Mouse (Mus musculus) heart, embryonic 16.5 days (tissue): ENCODE measurements at regions not wholly inside any gene's neighbourhood (a gene's known extent, or its start where the extent isn't known, plus 50 kb on each side); places are given as distances from the start of the nearest gene placed in this dataset.
"Not testable (repeated sequence)": the region's sequence is repeated elsewhere in the genome, so short reads cannot be mapped to it uniquely, and the experiment has no call there.

Source experiments
- ATAC-seq: fragments of 200-750 bp; cut with Nextera tagmentation; replicated peaks from 2 replicates; pipeline ENCODE4 v1.8.0; 2017; ENCODE audit warnings: moderate number of reproducible peaks; ENCODE audit not compliant: insufficient read depth, low FRiP score; ENCODE audit errors: extremely low read depth
- H3K27ac ChIP-seq: fragments of 300-500 bp; sonication (generic); 2 replicates; pipeline ENCODE4 v1.5.1; 2014; ENCODE audit warnings: mild to moderate bottlenecking, low read length, control low read depth, moderate library complexity
- H3K27me3 ChIP-seq: fragments of 300-500 bp; sonication (generic); 2 replicates; pipeline ENCODE4 v1.6.1; 2014; ENCODE audit warnings: low read length, mixed read lengths; ENCODE audit not compliant: control insufficient read depth, insufficient read depth
- H3K36me3 ChIP-seq: fragments of 300-500 bp; sonication (generic); 2 replicates; pipeline ENCODE4 v1.6.1; 2014; ENCODE audit not compliant: control insufficient read depth, insufficient read depth
- H3K4me1 ChIP-seq: fragments of 300-500 bp; sonication (generic); 2 replicates; pipeline ENCODE4 v1.6.1; 2014; ENCODE audit warnings: low read length, mixed read lengths; ENCODE audit not compliant: control insufficient read depth, insufficient read depth
- H3K4me2 ChIP-seq: fragments of 300-500 bp; sonication (generic); 2 replicates; pipeline ENCODE4 v1.6.1; 2014; ENCODE audit warnings: low read depth, mild to moderate bottlenecking, control low read depth, low read length
- H3K4me3 ChIP-seq: fragments of 300-500 bp; sonication (generic); 2 replicates; pipeline ENCODE4 v1.5.1; 2014; ENCODE audit warnings: mild to moderate bottlenecking, control low read depth, low read length
- H3K9ac ChIP-seq: fragments of 300-500 bp; sonication (generic); 2 replicates; pipeline ENCODE4 v1.6.1; 2014; ENCODE audit warnings: low read length, control low read depth
- H3K9me3 ChIP-seq: fragments of 300-500 bp; sonication (generic); replicated peaks from 2 replicates; pipeline ENCODE4 v1.6.1; 2016; ENCODE audit warnings: low read length; ENCODE audit not compliant: control insufficient read depth
- WGBS: fragments of 180-500 bp; shearing (Covaris S2); extraction: QIAGEN DNeasy Blood & Tissue Kit; methylation state at CpG from one replicate; pipeline ENCODE4 v1.1.7; 2014; 5-methylcytosine and 5-hydroxymethylcytosine counted together

DNA sequence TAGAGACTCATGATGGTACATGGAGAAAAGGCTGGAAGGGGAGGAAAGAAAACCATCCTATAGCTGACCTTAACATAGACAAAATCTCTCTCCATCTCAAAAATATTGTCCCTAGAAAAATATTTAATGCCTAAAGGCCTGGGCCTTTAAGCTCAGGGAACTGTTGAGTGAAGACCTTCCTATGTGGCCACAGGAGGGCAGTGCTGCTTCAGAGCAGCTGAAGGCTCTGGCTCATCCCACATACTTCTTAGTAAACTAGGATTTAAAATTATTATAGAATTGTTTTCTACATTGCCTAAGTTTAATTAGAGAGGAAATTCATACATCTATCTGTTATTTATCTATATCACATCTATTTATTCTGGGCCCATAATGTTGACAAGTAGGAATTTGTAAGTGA lies 706.5 kb downstream of the Dad1 start:
- not testable (repeated sequence) for H3K27me3 ChIP-seq, H3K4me1 ChIP-seq, H3K9ac ChIP-seq

DNA sequence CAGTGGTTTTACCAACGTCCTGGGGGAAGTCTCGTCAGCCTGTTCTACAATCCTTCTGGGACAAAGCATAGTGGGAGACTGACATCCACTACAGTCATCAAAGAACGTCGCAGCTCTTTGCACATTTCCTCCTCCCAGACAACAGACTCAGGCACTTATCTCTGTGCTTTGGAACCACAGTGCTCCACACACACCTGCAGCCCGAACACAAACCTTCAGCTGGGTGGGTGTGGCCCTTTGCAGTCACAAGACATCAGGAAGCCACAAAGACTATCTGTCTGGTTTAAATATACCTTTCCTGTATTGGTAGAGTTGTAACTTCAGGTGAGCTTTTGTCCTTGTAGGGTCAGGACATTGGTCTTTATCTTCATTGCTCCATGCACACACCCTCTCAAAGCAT lies 708.6 kb downstream of the Dad1 start:
- WGBS = 43% methylated on average over 5 of the region's 5 CpGs
- Histone ChIP-seq H3K27me3 (no peaks in the 10 kb centered on the region), H3K9ac (no peak overlapping the region), H3K27ac (no peak overlapping the region), H3K4me3 (no peak overlapping the region), H3K4me1 (no peaks in the 10 kb centered on the region), H3K4me2 (no peak overlapping the region), H3K36me3 (no peaks in the 10 kb centered on the region), H3K9me3 (no peaks in the 10 kb centered on the region)
- ATAC-seq = no peak

More for the DNA sequence above, 706.5 kb downstream of the Dad1 start:
- H3K4me3 ChIP-seq, H3K36me3 ChIP-seq, ATAC-seq, H3K9me3 ChIP-seq, H3K4me2 ChIP-seq, H3K27ac ChIP-seq: not testable (repeated sequence)

DNA sequence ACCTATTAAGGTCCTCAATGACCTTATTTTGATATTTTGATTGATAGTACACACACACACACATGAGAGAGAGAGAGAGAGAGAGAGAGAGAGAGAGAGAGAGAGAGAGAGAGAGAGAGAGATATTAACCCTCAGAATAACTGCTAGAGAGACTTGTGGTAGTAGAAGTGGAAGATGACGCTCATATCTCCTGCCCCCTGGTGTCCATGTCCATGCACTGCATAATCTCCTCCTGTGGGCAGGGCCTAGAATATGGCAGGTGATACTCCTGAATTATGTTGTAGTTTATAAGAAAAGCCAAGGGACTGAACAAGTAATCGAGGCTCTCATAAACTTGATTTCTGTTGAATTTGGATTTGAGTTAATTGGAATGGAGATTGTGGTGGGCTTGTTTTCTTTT lies 712.3 kb downstream of the Dad1 start:
- H3K9ac ChIP-seq, H3K27ac ChIP-seq, ATAC-seq, H3K4me2 ChIP-seq, H3K27me3 ChIP-seq, H3K9me3 ChIP-seq, H3K36me3 ChIP-seq, H3K4me1 ChIP-seq, H3K4me3 ChIP-seq: not testable (repeated sequence)
- WGBS = 42% methylated on average over 2 of the region's 2 CpGs

DNA sequence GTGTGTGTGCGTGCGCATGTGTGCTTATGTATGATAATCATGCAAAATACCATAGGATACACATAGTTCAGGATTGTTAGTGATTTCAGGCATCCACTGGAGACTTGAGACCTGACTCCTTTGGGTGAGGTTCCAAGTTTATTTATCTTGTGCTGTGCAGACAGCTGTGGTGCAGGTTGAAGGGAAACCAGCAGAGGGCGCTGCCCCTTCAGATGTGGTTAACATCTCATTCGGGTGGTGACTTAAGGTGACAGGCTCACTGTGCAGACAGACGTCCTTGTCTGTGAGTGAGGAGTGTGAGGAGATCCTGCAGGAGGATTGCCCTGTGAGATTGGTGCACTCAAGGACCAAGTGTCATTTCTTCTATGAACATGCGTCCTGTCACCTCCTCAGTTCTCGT lies 716.0 kb downstream of the Dad1 start:
- H3K27ac ChIP-seq, H3K27me3 ChIP-seq, H3K9ac ChIP-seq, ATAC-seq, H3K4me3 ChIP-seq, H3K4me2 ChIP-seq, H3K36me3 ChIP-seq, H3K4me1 ChIP-seq, H3K9me3 ChIP-seq: not testable (repeated sequence)
- 46% methylated on average over 7 of the region's 7 CpGs for WGBS

DNA sequence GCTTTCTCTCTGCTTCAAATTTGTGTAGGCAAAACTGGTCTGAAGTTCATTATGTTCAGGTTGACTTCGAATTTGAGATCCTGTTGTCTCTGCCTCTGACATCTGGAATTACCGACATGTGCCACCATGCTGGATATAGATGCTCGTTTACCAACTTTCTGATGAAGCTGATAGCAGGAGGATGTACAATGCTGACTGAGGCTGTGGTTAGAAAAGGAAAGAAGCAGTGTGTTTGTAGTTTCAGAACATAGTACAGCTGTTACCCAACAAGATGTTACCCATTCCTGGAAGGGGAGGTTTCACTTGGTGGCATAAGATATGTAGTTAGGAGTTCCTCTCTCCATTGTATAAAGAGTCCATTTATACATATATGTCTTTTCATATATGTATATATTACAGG lies 730.5 kb downstream of the Dad1 start:
- no CpG with 5 or more reads among the region's 3 CpGs for WGBS
- H3K4me3 ChIP-seq, H3K27ac ChIP-seq, H3K9ac ChIP-seq, H3K4me2 ChIP-seq, H3K27me3 ChIP-seq, H3K9me3 ChIP-seq, H3K4me1 ChIP-seq, H3K36me3 ChIP-seq, ATAC-seq: not testable (repeated sequence)

DNA sequence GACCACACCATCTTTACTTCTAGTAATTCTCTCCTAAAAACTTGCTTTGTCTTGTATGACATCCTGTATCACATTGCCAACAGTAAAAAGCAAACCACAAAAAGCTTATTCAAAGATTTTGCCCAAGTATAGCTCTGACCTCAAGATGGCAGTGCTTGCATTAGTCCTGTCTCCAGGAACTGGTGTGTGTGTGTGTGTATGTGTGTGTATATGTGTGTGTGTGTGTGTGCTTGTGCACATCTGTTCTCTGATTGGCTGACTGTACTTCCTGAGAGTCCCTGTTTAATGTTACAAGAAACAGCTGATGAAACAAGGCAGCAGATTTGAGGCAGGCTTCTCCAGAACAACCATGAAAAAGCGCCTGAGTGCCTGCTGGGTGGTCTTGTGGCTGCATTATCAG lies 735.0 kb downstream of the Dad1 start:
- H3K4me2 ChIP-seq, H3K9ac ChIP-seq, ATAC-seq, H3K27me3 ChIP-seq, H3K4me3 ChIP-seq, H3K9me3 ChIP-seq, H3K36me3 ChIP-seq, H3K4me1 ChIP-seq, H3K27ac ChIP-seq: not testable (repeated sequence)
- no CpG with 5 or more reads among the region's 1 CpGs for WGBS

DNA sequence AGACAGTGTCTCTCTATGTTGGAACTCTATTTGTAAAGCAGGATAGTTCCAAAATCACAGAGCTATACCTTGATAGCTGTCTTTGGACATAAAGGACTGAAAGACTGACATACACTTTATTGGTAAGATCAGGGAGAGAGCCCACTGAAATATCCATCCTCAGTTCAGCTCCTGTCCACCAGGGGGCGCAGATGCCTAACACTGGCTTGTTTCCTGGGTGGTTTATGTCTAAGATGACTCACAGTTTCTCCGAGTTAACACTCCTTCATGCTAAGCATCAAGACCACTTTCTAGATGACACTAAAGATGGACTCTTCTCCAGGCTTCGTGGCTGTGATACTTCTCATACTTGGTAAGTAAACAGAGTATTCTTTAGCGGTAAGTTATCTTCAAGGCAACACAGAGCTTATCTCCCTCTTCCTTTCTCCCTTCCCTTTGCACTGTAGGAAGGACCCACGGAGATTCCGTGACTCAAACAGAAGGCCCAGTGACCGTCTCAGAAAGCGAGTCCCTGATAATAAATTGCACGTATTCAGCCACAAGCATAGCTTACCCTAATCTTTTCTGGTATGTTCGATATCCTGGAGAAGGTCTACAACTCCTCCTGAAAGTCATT lies 737.2 kb downstream of the Dad1 start:
- H3K36me3 ChIP-seq, H3K4me2 ChIP-seq, ATAC-seq, H3K27me3 ChIP-seq, H3K4me1 ChIP-seq, H3K9me3 ChIP-seq, H3K4me3 ChIP-seq, H3K27ac ChIP-seq, H3K9ac ChIP-seq: not testable (repeated sequence)
- no CpG with 5 or more reads among the region's 10 CpGs for WGBS

DNA sequence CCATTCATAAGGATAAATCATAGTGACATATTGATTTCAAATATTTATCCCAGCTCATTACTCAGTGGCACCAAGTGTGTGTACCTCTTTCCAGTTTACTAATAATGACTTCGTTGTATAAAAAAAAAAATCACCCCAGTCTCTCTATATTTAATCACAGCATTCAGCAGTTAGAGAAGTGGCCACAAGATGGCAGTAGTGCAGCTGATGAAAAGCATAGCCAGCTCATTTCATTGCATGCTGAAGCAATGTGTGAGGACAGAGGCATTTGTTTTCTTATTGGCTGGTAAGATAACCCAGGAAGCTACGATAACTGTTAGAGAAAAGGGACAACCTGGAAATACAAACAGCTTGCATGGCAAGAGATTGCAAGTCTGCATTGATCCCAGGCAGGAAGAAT lies 748.5 kb downstream of the Dad1 start:
- H3K4me2 ChIP-seq, H3K36me3 ChIP-seq, H3K4me3 ChIP-seq, H3K27me3 ChIP-seq, H3K9me3 ChIP-seq, H3K9ac ChIP-seq, H3K4me1 ChIP-seq, ATAC-seq, H3K27ac ChIP-seq: not testable (repeated sequence)
- 26% methylated on average over 1 of the region's 2 CpGs for WGBS

DNA sequence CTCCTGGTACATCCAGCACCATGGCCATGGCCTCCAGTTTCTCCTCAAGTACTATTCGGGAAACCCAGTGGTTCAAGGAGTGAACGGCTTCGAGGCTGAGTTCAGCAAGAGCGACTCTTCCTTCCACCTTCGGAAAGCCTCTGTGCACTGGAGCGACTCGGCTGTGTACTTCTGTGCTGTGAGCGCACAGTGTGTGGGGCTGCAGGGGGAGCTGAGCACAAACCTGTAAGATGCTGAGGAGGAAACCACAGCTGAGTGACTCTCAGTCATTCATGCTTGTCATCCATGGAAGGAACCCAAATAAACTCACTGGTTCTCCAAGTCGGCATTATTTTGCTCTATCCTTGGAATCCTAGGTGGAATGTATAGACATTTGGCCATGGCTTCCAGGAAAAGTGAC lies 765.5 kb downstream of the Dad1 start:
- H3K4me3 ChIP-seq, H3K9ac ChIP-seq, H3K4me2 ChIP-seq, H3K36me3 ChIP-seq, H3K27me3 ChIP-seq, H3K27ac ChIP-seq, H3K4me1 ChIP-seq, H3K9me3 ChIP-seq, ATAC-seq: not testable (repeated sequence)
- 90% methylated on average over 5 of the region's 9 CpGs for WGBS

DNA sequence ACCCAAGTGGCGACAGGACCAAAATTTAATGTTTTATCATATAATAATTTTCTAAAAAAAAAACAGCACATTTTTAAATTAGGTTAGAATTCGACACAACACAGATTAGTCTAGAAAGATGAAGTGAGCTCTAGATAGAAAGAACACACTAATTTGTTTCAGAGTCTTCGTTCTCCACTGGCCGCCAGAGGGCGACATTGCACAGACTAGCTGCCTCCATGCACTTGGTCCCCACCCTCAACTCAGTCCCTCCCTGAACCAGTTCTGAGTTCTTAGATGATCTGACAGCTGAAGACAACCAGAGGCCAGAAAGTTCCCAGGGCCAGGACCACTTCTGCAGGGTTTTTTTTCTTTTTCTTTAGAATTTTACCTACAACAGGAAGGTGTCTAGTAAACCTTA lies 766.3 kb downstream of the Dad1 start:
- not testable (repeated sequence) for ATAC-seq
- WGBS = 28% methylated on average over 5 of the region's 5 CpGs

More for the DNA sequence above, 766.3 kb downstream of the Dad1 start:
- not testable (repeated sequence) for H3K9ac ChIP-seq, H3K4me3 ChIP-seq, H3K4me2 ChIP-seq, H3K9me3 ChIP-seq, H3K36me3 ChIP-seq, H3K27ac ChIP-seq, H3K4me1 ChIP-seq, H3K27me3 ChIP-seq
